Mouse (Mus musculus) stomach, embryonic 14.5 days (tissue): Measurements from ENCODE around the gene Smpd3. TPM values are rescaled to one million over a fixed set of nuclear protein-coding genes. Genes with fewer than 3 reads are reported as not detected.
A peak's percentile ranks its signal among the peaks of the same experiment; 100 is the strongest.

Source experiments
- ATAC-seq: fragments of 200-750 bp; cut with Nextera tagmentation; 2 replicates; pipeline ENCODE4 v1.8.0; 2017; ENCODE audit warnings: low read depth, moderate TSS enrichment; ENCODE audit not compliant: insufficient number of reproducible peaks, insufficient read depth, low FRiP score
- H3K27ac ChIP-seq: fragments of 300-500 bp; sonication (generic); 2 replicates; pipeline ENCODE4 v1.5.1; 2014; ENCODE audit warnings: mild to moderate bottlenecking, low read length, moderate library complexity, mixed read lengths
- H3K27me3 ChIP-seq: fragments of 300-500 bp; sonication (generic); 2 replicates; pipeline ENCODE4 v1.6.1; 2014; ENCODE audit warnings: low read length, control low read depth, mixed read lengths; ENCODE audit not compliant: control insufficient read depth, insufficient read depth
- H3K36me3 ChIP-seq: fragments of 300-500 bp; sonication (generic); 2 replicates; pipeline ENCODE4 v1.6.1; 2014; ENCODE audit warnings: mild to moderate bottlenecking, control low read depth, low read length, moderate library complexity, mixed read lengths; ENCODE audit not compliant: control insufficient read depth, insufficient read depth
- H3K4me1 ChIP-seq: fragments of 300-500 bp; sonication (generic); 2 replicates; pipeline ENCODE4 v1.6.1; 2014; ENCODE audit warnings: low read length, control low read depth, mixed read lengths; ENCODE audit not compliant: control insufficient read depth, insufficient read depth
- H3K4me2 ChIP-seq: fragments of 300-500 bp; sonication (generic); replicated peaks from 2 replicates; pipeline ENCODE4 v1.6.1; 2014; ENCODE audit warnings: low read depth, low read length, control low read depth
- H3K4me3 ChIP-seq: fragments of 300-500 bp; sonication (generic); 2 replicates; pipeline ENCODE4 v1.5.1; 2014; ENCODE audit warnings: low read depth, low read length, control low read depth
- H3K9ac ChIP-seq: fragments of 300-500 bp; sonication (generic); replicated peaks from 2 replicates; pipeline ENCODE4 v1.6.1; 2014; ENCODE audit warnings: low read depth, mild to moderate bottlenecking, control low read depth, low read length, moderate library complexity, mixed read lengths
- H3K9me3 ChIP-seq: fragments of 300-500 bp; sonication (generic); 2 replicates; pipeline ENCODE4 v1.6.1; 2016; ENCODE audit warnings: low read depth, low read length, control low read depth; ENCODE audit not compliant: control insufficient read depth
- WGBS: fragments of 180-500 bp; shearing (Covaris S2); extraction: QIAGEN DNeasy Blood & Tissue Kit; methylation state at CpG from one replicate; pipeline ENCODE4 v1.1.7; 2014; 5-methylcytosine and 5-hydroxymethylcytosine counted together
- polyA plus RNA-seq: library from polyadenylated mRNA; unstranded; fragments of >200 nt; fragmentation: Nextera tagmentation; extraction: Ambion mirVana; gene quantifications from 2 replicates; pipeline ENCODE4 v1.2.1, GENCODE M21; 2014

Smpd3 gene
- polyA plus RNA-seq, 1 experiment from 2014 or later, result 9.7 TPM

- Histone ChIP-seq H3K9me3 (no peaks in the 10 kb centered on the region), H3K36me3 (no peaks in the 10 kb centered on the region), H3K9ac (no peak overlapping the region), H3K4me1 (peaks cover 12% of the 10 kb centered on the region; the same call in 1 of the 2 replicates), H3K27me3 (peaks cover 17% of the 10 kb centered on the region; the same call in 1 of the 2 replicates), H3K27ac (no peak overlapping the region), H3K4me2 (peak overlapping the region; percentile 45), H3K4me3 (peak overlapping the region; percentile 48)
- ATAC-seq, result no peak
- WGBS, result 35% methylated on average over 8 of the region's 8 CpGs
Observed at GRCm38 (mm10) chr8:106338741-106339209, 987 bp upstream of the Smpd3 start.

- WGBS, result 3% methylated on average over 41 of the region's 41 CpGs
Observed at GRCm38 (mm10) chr8:106336561-106336960, 1.2 kb downstream of the Smpd3 start.

GRCm38 (mm10) chr8:106336031-106336430 is 1.8 kb downstream of the Smpd3 start:
- WGBS, result 67% methylated on average over 4 of the region's 4 CpGs
- no peak for ATAC-seq
- Histone ChIP-seq H3K9me3 (no peaks in the 10 kb centered on the region), H3K4me1 (peaks cover 12% of the 10 kb centered on the region; the same call in 1 of the 2 replicates), H3K27ac (no peak overlapping the region), H3K4me2 (no peak overlapping the region; the same call in 1 of the 2 replicates), H3K9ac (no peak overlapping the region), H3K4me3 (peak overlapping the region; percentile 29; the same call in 1 of the 2 replicates), H3K36me3 (no peaks in the 10 kb centered on the region), H3K27me3 (peaks cover 17% of the 10 kb centered on the region; the same call in 1 of the 2 replicates)

More at GRCm38 (mm10) chr8:106336561-106336960, 1.2 kb downstream of the Smpd3 start:
- peak overlapping the region; percentile 29 for H3K4me3 ChIP-seq
- no peak overlapping the region for H3K27ac ChIP-seq
- H3K27me3 ChIP-seq, result peaks cover 17% of the 10 kb centered on the region; the same call in 1 of the 2 replicates
- no peaks in the 10 kb centered on the region for H3K36me3 ChIP-seq
- no peak overlapping the region for H3K9ac ChIP-seq
- H3K4me1 ChIP-seq, result peaks cover 12% of the 10 kb centered on the region; the same call in 1 of the 2 replicates
- peak overlapping the region; percentile 66 for H3K4me2 ChIP-seq
- no peaks in the 10 kb centered on the region for H3K9me3 ChIP-seq
- ATAC-seq, result no peak

GRCm38 (mm10) chr8:106335196-106335595 is 2.6 kb downstream of the Smpd3 start:
- Histone ChIP-seq H3K9ac (no peak overlapping the region), H3K36me3 (no peaks in the 10 kb centered on the region), H3K27me3 (peaks cover 17% of the 10 kb centered on the region; the same call in 1 of the 2 replicates), H3K4me3 (no peak overlapping the region), H3K9me3 (no peaks in the 10 kb centered on the region), H3K4me2 (no peak overlapping the region), H3K27ac (no peak overlapping the region), H3K4me1 (peaks cover 12% of the 10 kb centered on the region; the same call in 1 of the 2 replicates)
- WGBS, result 57% methylated on average over 4 of the region's 4 CpGs
- no peak for ATAC-seq

- H3K9ac ChIP-seq, result no peak overlapping the region
- no peak overlapping the region for H3K4me3 ChIP-seq
- H3K4me1 ChIP-seq, result peaks cover 12% of the 10 kb centered on the region; the same call in 1 of the 2 replicates
- no peak overlapping the region for H3K4me2 ChIP-seq
- H3K27me3 ChIP-seq, result peaks cover 17% of the 10 kb centered on the region; the same call in 1 of the 2 replicates
- H3K27ac ChIP-seq, result no peak overlapping the region
- no peaks in the 10 kb centered on the region for H3K9me3 ChIP-seq
- WGBS, result 30% methylated on average over 8 of the region's 8 CpGs
- no peaks in the 10 kb centered on the region for H3K36me3 ChIP-seq
- ATAC-seq, result no peak
Observed at GRCm38 (mm10) chr8:106333346-106333745, 4.4 kb downstream of the Smpd3 start.

- no peaks in the 10 kb centered on the region for H3K36me3 ChIP-seq
- no peak overlapping the region for H3K27ac ChIP-seq
- peaks cover 11% of the 10 kb centered on the region; the same call in 1 of the 2 replicates for H3K4me1 ChIP-seq
- 69% methylated on average over 4 of the region's 4 CpGs for WGBS
- H3K9me3 ChIP-seq, result no peaks in the 10 kb centered on the region
- no peak overlapping the region for H3K4me2 ChIP-seq
- H3K9ac ChIP-seq, result no peak overlapping the region
- ATAC-seq, result no peak
- H3K27me3 ChIP-seq, result peaks cover 17% of the 10 kb centered on the region; the same call in 1 of the 2 replicates
- H3K4me3 ChIP-seq, result no peak overlapping the region
Observed at GRCm38 (mm10) chr8:106332498-106332897, 5.3 kb downstream of the Smpd3 start.

- no peak overlapping the region for H3K4me3 ChIP-seq
- H3K27me3 ChIP-seq, result no peaks in the 10 kb centered on the region
- ATAC-seq, result no peak
- no peaks in the 10 kb centered on the region for H3K4me1 ChIP-seq
- no peak overlapping the region for H3K27ac ChIP-seq
- H3K9ac ChIP-seq, result no peak overlapping the region
- H3K9me3 ChIP-seq, result no peaks in the 10 kb centered on the region
- no peaks in the 10 kb centered on the region for H3K36me3 ChIP-seq
- no peak overlapping the region for H3K4me2 ChIP-seq
- 68% methylated on average over 4 of the region's 4 CpGs for WGBS
Observed at GRCm38 (mm10) chr8:106326624-106327023, 11.2 kb downstream of the Smpd3 start.

- 83% methylated on average over 7 of the region's 7 CpGs for WGBS
- Histone ChIP-seq H3K4me3 (no peak overlapping the region), H3K9ac (no peak overlapping the region), H3K4me2 (no peak overlapping the region), H3K9me3 (no peaks in the 10 kb centered on the region), H3K36me3 (no peaks in the 10 kb centered on the region), H3K4me1 (no peaks in the 10 kb centered on the region), H3K27me3 (no peaks in the 10 kb centered on the region), H3K27ac (no peak overlapping the region)
- no peak for ATAC-seq
Observed at GRCm38 (mm10) chr8:106321434-106321833, 16.4 kb downstream of the Smpd3 start.

- Histone ChIP-seq H3K4me2 (no peak overlapping the region), H3K27me3 (no peaks in the 10 kb centered on the region), H3K27ac (no peak overlapping the region), H3K36me3 (no peaks in the 10 kb centered on the region), H3K4me1 (no peaks in the 10 kb centered on the region), H3K9me3 (no peaks in the 10 kb centered on the region), H3K9ac (no peak overlapping the region), H3K4me3 (no peak overlapping the region)
- ATAC-seq, result no peak
- 78% methylated on average over 6 of the region's 6 CpGs for WGBS
Observed at GRCm38 (mm10) chr8:106320002-106320401, 17.8 kb downstream of the Smpd3 start.
